In the genomic region with DNA sequence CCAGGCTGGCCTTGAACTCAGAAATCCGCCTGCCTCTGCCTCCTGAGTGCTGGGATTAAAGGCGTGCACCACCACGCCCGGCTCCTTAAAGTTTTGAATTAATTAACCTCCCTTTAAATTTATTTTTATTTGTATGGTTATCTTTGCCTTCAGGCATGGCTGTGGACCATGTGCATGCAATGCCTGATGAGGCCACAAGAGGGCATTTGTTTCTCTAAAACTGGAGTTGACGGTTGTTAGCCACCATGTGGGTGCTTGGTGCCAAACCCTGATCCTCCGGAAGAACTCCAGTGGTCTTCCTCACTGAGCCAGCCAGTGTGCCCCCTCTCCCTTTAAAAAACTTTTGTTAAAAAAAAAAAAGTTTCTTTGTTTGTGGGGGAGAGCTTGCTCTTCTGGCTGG, we compare ENCODE assay signal across 8 mouse cellular contexts. TPM values are rescaled to one million over a fixed set of nuclear protein-coding genes. Genes with fewer than 3 reads are reported as not detected.
DNase-seq lines count a peak whose midpoint lies in the region; ATAC-seq and TF ChIP-seq lines count a peak whose summit lies in the region.

No protein-coding gene starts in this region.

- H3K36me3 ChIP-seq in intestine, embryonic 14.5 days (ENCODE audit: control insufficient read depth, insufficient read depth, low read length): no peaks in the 10 kb centered on the region
- H3K36me3 ChIP-seq in intestine, embryonic 16.5 days (ENCODE audit: control insufficient read depth, insufficient read depth, low read length): no peaks in the 10 kb centered on the region
- H3K36me3 ChIP-seq in liver, embryonic 15.5 days (replicated peaks): no peaks in the 10 kb centered on the region
- no peaks in the 10 kb centered on the region for H3K36me3 ChIP-seq in small intestine, adult 2 months (ENCODE audit: control insufficient read depth, insufficient read depth, low read length)

- 77% methylated on average over 6 of the region's 6 CpGs for WGBS in intestine, embryonic 14.5 days
- 78% methylated on average over 6 of the region's 6 CpGs for WGBS in intestine, embryonic 16.5 days
- 38% methylated on average over 6 of the region's 6 CpGs for WGBS in liver, embryonic 15.5 days (ENCODE audit: insufficient replicate concordance)
- 68% methylated on average over 6 of the region's 6 CpGs for WGBS in small intestine, adult 2 months

- DNase-seq in intestine, embryonic 14.5 days (ENCODE audit: low spot score): peak; percentile 59
- peak; percentile 31 to 61 for DNase-seq in CD8-positive naive resting alpha-beta T cell, adult 2 months (ENCODE audit: low read depth in 2 of 2, low spot score in 2 of 2)
- DNase-seq in adrenal gland, postnatal 10 days: peak; percentile 54
- DNase-seq in gastrocnemius, postnatal 36 days: peak; percentile 33 to 39
- no peak for DNase-seq in ovary, adult 18-20 months (ENCODE audit: low spot score)

- H3K4me3 ChIP-seq in intestine, embryonic 14.5 days (ENCODE audit: low read depth, low read length): no peak overlapping the region
- H3K4me3 ChIP-seq in intestine, embryonic 16.5 days (ENCODE audit: low read length): no peak overlapping the region
- 0 out of 2 replicates have a peak overlapping the region, but pooled peaks have one; percentile 57 for H3K4me3 ChIP-seq in liver, embryonic 15.5 days (replicated peaks)
- no peak overlapping the region for H3K4me3 ChIP-seq in small intestine, adult 2 months (ENCODE audit: low read depth, low read length)

- H3K27me3 ChIP-seq in intestine, embryonic 14.5 days (replicated peaks; ENCODE audit: control insufficient read depth, insufficient read depth, low read length): no peaks in the 10 kb centered on the region
- no peaks in the 10 kb centered on the region for H3K27me3 ChIP-seq in intestine, embryonic 16.5 days (replicated peaks; ENCODE audit: control insufficient read depth, insufficient read depth, low read length)
- peaks cover 2% of the 10 kb centered on the region for H3K27me3 ChIP-seq in liver, embryonic 15.5 days
- H3K27me3 ChIP-seq in small intestine, adult 2 months (ENCODE audit: control insufficient read depth, insufficient read depth, low read length): no peaks in the 10 kb centered on the region

- TF ChIP-seq POLR2A in small intestine, adult 2 months (IDR thresholded peaks at IDR 0.05; ENCODE audit: low read depth, low read length): no peak

- H3K4me1 ChIP-seq in intestine, embryonic 14.5 days (replicated peaks; ENCODE audit: control insufficient read depth, insufficient read depth, low read length): 0 out of 2 replicates have a peak, but pooled peaks cover 8% of the 10 kb centered on the region
- H3K4me1 ChIP-seq in intestine, embryonic 16.5 days (ENCODE audit: control insufficient read depth, insufficient read depth, low read length): no peaks in the 10 kb centered on the region
- no peaks in the 10 kb centered on the region; the same call in 1 of the 2 replicates for H3K4me1 ChIP-seq in liver, embryonic 15.5 days (replicated peaks)
- no peaks in the 10 kb centered on the region for H3K4me1 ChIP-seq in small intestine, adult 2 months (ENCODE audit: control insufficient read depth, insufficient read depth, insufficient read length, low read length)

- no peak overlapping the region for H3K9ac ChIP-seq in intestine, embryonic 14.5 days (ENCODE audit: low read length)
- no peak overlapping the region for H3K9ac ChIP-seq in intestine, embryonic 16.5 days (ENCODE audit: low read depth, low read length)
- H3K9ac ChIP-seq in liver, embryonic 15.5 days: no peak overlapping the region

- peak; percentile 66; the same call in 1 of the 2 replicates for TF ChIP-seq CTCF in small intestine, adult 2 months (IDR thresholded peaks at IDR 0.05; ENCODE audit: extremely low read depth, insufficient read length, insufficient replicate concordance, low read depth, low read length)

- intact Hi-C loops in gastrocnemius, postnatal 36 days (cut with DNase I): loop anchor here (5.0 kb wide), 2 partner anchors 41 to 141 kb away; no protein-coding TSS in a partner anchor

- H3K27ac ChIP-seq in intestine, embryonic 14.5 days (ENCODE audit: low read depth): no peak overlapping the region
- H3K27ac ChIP-seq in intestine, embryonic 16.5 days (ENCODE audit: low read length): no peak overlapping the region
- no peak overlapping the region for H3K27ac ChIP-seq in liver, embryonic 15.5 days (replicated peaks)
- no peak overlapping the region for H3K27ac ChIP-seq in small intestine, adult 2 months (ENCODE audit: insufficient read depth, low read depth, low read length)

- no peak overlapping the region for H3K4me2 ChIP-seq in intestine, embryonic 14.5 days (ENCODE audit: low read length)
- H3K4me2 ChIP-seq in intestine, embryonic 16.5 days (ENCODE audit: low read depth, low read length): no peak overlapping the region
- peak overlapping the region; percentile 60 for H3K4me2 ChIP-seq in liver, embryonic 15.5 days

- no peak for ATAC-seq in intestine, embryonic 14.5 days (replicated peaks; ENCODE audit: low FRiP score, low TSS enrichment, low read depth)
- ATAC-seq in intestine, embryonic 16.5 days: no peak
- ATAC-seq in liver, embryonic 15.5 days (ENCODE audit: insufficient read depth): no peak

- no peaks in the 10 kb centered on the region for H3K9me3 ChIP-seq in intestine, embryonic 14.5 days (ENCODE audit: control insufficient read depth, low read length)
- no peaks in the 10 kb centered on the region for H3K9me3 ChIP-seq in intestine, embryonic 16.5 days (ENCODE audit: control insufficient read depth, low read length)
- H3K9me3 ChIP-seq in liver, embryonic 15.5 days (replicated peaks): no peaks in the 10 kb centered on the region

RNA-seq across cellular contexts. Expression of gene Bbs5, which starts 11.2 kb away (rescaled TPM):
- polyA plus RNA-seq in intestine, embryonic 14.5 days (2014; fragmentation: Nextera tagmentation; extraction: Ambion mirVana): 9.1 and 17.8 TPM in 2 replicates
- 10.3 and 11.1 TPM in 2 replicates for polyA plus RNA-seq in intestine, embryonic 16.5 days (2015; fragmentation: Nextera tagmentation; extraction: Ambion mirVana)
- total RNA-seq in adrenal gland, postnatal 10 days (2021): 1 to 10 TPM; 7.4 to 7.7 TPM
- 1 to 10 TPM; 2.7 to 3.8 TPM for total RNA-seq in gastrocnemius, postnatal 36 days (2021)
- 2.8 and 3.5 TPM in 2 replicates for polyA plus RNA-seq in liver, embryonic 15.5 days (2015; fragmentation: Nextera tagmentation; extraction: Ambion mirVana)
- not detected in 2 replicates for polyA plus RNA-seq in small intestine, adult 2 months (2012; rRNA removed)

RNA-seq across cellular contexts. Expression of gene Klhl41, which starts 34.1 kb away (rescaled TPM):
- polyA plus RNA-seq in intestine, embryonic 14.5 days (2014; fragmentation: Nextera tagmentation; extraction: Ambion mirVana): 0.11 and 0.16 TPM in 2 replicates
- polyA plus RNA-seq in intestine, embryonic 16.5 days (2015; fragmentation: Nextera tagmentation; extraction: Ambion mirVana): 0.16 and 0.18 TPM in 2 replicates
- total RNA-seq in adrenal gland, postnatal 10 days (2021): 10 to 100 TPM; 14.7 to 51.9 TPM
- 100 to 1,000 TPM; 417 to 539 TPM for total RNA-seq in gastrocnemius, postnatal 36 days (2021)
- 0.66 and 1.5 TPM in 2 replicates for polyA plus RNA-seq in liver, embryonic 15.5 days (2015; fragmentation: Nextera tagmentation; extraction: Ambion mirVana)
- polyA plus RNA-seq in small intestine, adult 2 months (2012; rRNA removed): not detected in 2 replicates

RNA-seq across cellular contexts. Expression of gene Lrp2, which starts 49.9 kb away (rescaled TPM):
- polyA plus RNA-seq in intestine, embryonic 14.5 days (2014; fragmentation: Nextera tagmentation; extraction: Ambion mirVana): 1.2 and 1.6 TPM in 2 replicates
- 2.0 and 2.2 TPM in 2 replicates for polyA plus RNA-seq in intestine, embryonic 16.5 days (2015; fragmentation: Nextera tagmentation; extraction: Ambion mirVana)
- 1 to 10 TPM in 1 of 2 experiments, under 1 TPM in 1; 0.75 to 1.1 TPM for total RNA-seq in adrenal gland, postnatal 10 days (2021)
- total RNA-seq in gastrocnemius, postnatal 36 days (2021): not detected
- polyA plus RNA-seq in liver, embryonic 15.5 days (2015; fragmentation: Nextera tagmentation; extraction: Ambion mirVana): 0.05 and 0.12 TPM in 2 replicates
- polyA plus RNA-seq in small intestine, adult 2 months (2012; rRNA removed): 0.04 TPM in 1 of 2 replicates, not detected in the other
